Mouse (Mus musculus) liver, adult (tissue): ENCODE measurements around the gene Fchsd2.

Source experiments
- GATA4 ChIP-seq: IDR thresholded peaks from 2 replicates; pipeline ENCODE4 v1.6.1; 2014; ENCODE audit warnings: mild to moderate bottlenecking, low read length; ENCODE audit not compliant: insufficient replicate concordance

Fchsd2 gene

DNA sequence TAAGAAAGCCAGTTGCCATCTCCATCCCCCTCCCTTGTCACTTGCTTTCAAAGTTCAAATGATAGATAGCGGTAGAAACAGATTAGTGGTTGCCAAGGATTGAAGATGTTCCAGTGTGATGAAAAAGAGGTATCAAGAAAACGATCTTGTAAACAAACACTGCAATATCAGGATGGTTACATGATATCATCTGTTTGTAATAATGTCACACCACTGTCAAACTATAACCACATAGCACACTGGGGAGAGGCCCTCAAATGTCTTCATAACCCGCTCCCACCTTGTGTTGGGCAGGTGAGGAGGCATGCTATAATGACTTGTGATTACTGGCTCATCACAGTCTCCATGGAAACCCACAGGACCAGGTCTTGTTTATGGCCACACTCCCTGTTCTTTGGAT lies 205.7 kb downstream of the Fchsd2 start:
- TF ChIP-seq GATA4 = peak; percentile 49; the same call in 1 of the 2 replicates

DNA sequence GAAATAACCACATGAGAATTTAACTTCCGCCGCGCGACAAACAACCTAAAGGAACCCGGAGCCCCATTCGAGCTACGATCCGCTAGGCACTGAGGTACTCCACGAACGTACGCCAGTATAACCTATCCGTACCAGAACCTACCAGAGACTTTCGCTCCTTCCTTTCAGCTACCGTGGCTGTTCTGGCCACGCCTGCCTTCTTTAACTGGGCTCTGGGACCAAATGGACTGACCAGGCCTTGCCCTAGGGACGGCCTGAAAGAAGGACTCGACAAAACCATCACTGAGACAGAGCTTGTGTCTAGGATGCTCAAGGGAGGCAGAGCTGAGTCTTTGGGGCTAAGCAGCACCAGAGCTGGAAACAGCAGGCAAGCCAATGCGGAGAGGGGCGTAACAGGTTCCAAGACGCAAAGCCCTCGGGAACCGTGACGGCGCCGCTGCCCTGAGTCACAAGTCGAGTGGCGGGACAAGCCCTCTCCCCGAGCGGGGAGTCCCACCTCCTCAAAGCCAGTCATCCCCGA lies 208.8 kb downstream of the Fchsd2 start:
- TF ChIP-seq GATA4 = no peak

GRCm38 (mm10) chr7:101301881-101302456 lies 209.3 kb downstream of the Fchsd2 start, which contains the start of gene Atg16l2:
Atg16l2 (minus strand) TSS chr7:101302251.
- peak; percentile 9; the same call in 1 of the 2 replicates for TF ChIP-seq GATA4

DNA sequence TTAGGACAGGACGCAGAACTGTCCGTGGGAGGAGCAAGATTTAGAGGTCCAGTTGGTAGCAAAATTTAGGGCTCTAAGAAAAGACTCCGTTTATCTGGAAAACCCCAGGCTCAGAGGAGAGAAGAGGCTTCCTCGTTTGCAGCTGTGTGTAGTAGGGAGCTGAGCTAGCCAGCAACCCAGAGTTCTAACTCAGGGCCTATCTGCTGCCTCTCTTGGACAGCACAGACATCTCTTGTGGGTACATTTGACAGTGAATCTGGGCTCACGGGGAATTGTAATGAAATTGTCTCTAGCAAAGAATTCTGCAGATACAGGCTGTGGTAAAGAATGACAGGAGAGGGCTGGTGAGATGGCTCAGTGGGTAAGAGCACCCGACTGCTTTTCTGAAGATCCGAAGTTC lies 210.0 kb downstream of the Fchsd2 start:
- TF ChIP-seq GATA4 = no peak

GRCm38 (mm10) chr7:101306841-101307240 lies 214.2 kb downstream of the Fchsd2 start:
- TF ChIP-seq GATA4 = no peak

- TF ChIP-seq GATA4 = no peak
These were observed 217.3 kb downstream of the Fchsd2 start for GRCm38 (mm10) chr7:101309985-101310326.

- TF ChIP-seq GATA4 = peak; percentile 96; the same call in 1 of the 2 replicates
These were observed 217.8 kb downstream of the Fchsd2 start for GRCm38 (mm10) chr7:101310327-101311028.

- TF ChIP-seq GATA4 = no peak
These were observed 218.4 kb downstream of the Fchsd2 start for GRCm38 (mm10) chr7:101311061-101311460.

GRCm38 (mm10) chr7:101313033-101313432 lies 220.4 kb downstream of the Fchsd2 start:
- TF ChIP-seq GATA4 = no peak

GRCm38 (mm10) chr7:101314396-101314795 lies 221.7 kb downstream of the Fchsd2 start:
- TF ChIP-seq GATA4 = no peak

DNA sequence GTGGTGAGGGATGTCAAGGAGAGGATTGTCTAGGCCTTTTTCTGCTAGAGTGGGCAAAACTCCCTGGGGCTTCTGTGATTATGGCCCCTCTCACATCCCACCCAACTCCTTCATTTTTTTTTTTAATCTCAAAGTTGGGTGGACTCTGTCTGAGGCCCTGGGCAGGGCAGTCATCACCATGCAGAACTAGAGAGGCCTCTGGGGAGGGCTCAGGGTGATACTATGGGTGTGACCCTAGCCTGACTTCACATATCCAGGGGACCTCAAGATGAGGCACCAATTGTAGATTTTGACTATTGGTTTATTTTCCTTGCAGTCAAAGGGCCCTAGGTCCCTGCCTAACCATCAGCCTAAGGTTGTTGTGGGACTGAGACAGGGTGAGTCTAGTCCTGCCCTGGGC lies 223.0 kb downstream of the Fchsd2 start:
- TF ChIP-seq GATA4 = no peak

DNA sequence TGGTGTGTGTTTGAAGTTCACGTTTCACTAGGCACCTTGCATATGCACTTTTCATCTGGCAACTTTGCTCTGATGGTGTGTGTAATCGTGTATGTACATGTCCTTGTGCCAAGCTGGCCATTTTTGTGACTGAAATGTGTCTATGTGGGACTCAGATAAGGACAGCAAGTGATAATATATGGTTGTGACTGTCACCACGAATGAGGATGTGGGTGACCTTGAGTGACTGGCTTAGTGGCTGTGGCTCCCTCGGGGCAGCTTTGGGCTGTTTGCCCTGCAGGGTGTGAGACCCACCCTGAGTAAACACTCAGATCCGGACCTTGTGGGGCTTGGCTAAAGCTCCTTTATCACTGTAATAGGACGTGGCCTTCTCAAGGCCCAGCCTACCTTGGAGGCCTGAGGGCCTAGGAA lies 223.9 kb downstream of the Fchsd2 start:
- TF ChIP-seq GATA4 = no peak

GRCm38 (mm10) chr7:101317014-101317413 lies 224.4 kb downstream of the Fchsd2 start, which contains the start of gene Stard10:
Stard10 (plus strand) TSS chr7:101317086.
- no peak for TF ChIP-seq GATA4

GRCm38 (mm10) chr7:101318848-101319247 lies 226.2 kb downstream of the Fchsd2 start:
- no peak for TF ChIP-seq GATA4

- no peak for TF ChIP-seq GATA4
These were observed 227.1 kb downstream of the Fchsd2 start for GRCm38 (mm10) chr7:101319796-101320195.
